Mouse (Mus musculus) CH12F3 (cell line): ENCODE measurements around the gene Mre11a.

ENCODE experiments used
- in situ Hi-C: fragments of 300-500 bp; cut with MboI; formaldehyde crosslinking; loops from 2 replicates; pipeline ENCODE4 v1.14.3; 2020; ENCODE audit warnings: low sequenced_read_pairs

The Mre11a gene

GRCm38 (mm10) chr9:14784039-14785002 lies at the start of gene Mre11a, which contains the start of gene Ankrd49:
Gene Mre11a, plus strand, starts transcription at chr9:14784654.
Gene Ankrd49, minus strand, starts transcription at chr9:14784856.
- in situ Hi-C loops = no loop called here

- in situ Hi-C loops = no loop called here
These were observed 44.8 kb upstream of the Mre11a start for GRCm38 (mm10) chr9:14739498-14740150.

- in situ Hi-C loops = no loop called here
These were observed 44.1 kb upstream of the Mre11a start, which contains the start of gene Piwil4 for GRCm38 (mm10) chr9:14740151-14740924. Gene Piwil4, minus strand, starts transcription at chr9:14740733.

- in situ Hi-C loops = no loop called here
These were observed 33.5 kb upstream of the Mre11a start for GRCm38 (mm10) chr9:14750901-14751502.

GRCm38 (mm10) chr9:14751503-14752000 lies 32.9 kb upstream of the Mre11a start:
- in situ Hi-C loops = no loop called here

- in situ Hi-C loops = no loop called here
These were observed 32.4 kb upstream of the Mre11a start, which contains the start of gene Fut4 for GRCm38 (mm10) chr9:14752001-14752522. Gene Fut4, minus strand, starts transcription at chr9:14752393.

GRCm38 (mm10) chr9:14753947-14754346 lies 30.5 kb upstream of the Mre11a start:
- in situ Hi-C loops = no loop called here

- in situ Hi-C loops = no loop called here
These were observed 30.0 kb upstream of the Mre11a start for GRCm38 (mm10) chr9:14754469-14754868.

- in situ Hi-C loops = no loop called here
These were observed 25.9 kb upstream of the Mre11a start for GRCm38 (mm10) chr9:14758590-14758989.

- in situ Hi-C loops = no loop called here
These were observed 25.2 kb upstream of the Mre11a start for GRCm38 (mm10) chr9:14759261-14759660.

GRCm38 (mm10) chr9:14764765-14765164 lies 19.7 kb upstream of the Mre11a start:
- in situ Hi-C loops = no loop called here

- in situ Hi-C loops = no loop called here
These were observed 14.6 kb upstream of the Mre11a start for GRCm38 (mm10) chr9:14769811-14770210.

GRCm38 (mm10) chr9:14770803-14771471 lies 13.5 kb upstream of the Mre11a start, which contains the start of gene 1700012B09Rik:
Gene 1700012B09Rik, minus strand, starts transcription at chr9:14771030.
- in situ Hi-C loops = no loop called here

- in situ Hi-C loops = no loop called here
These were observed 12.4 kb upstream of the Mre11a start for GRCm38 (mm10) chr9:14772074-14772473.

GRCm38 (mm10) chr9:14773813-14774212 lies 10.6 kb upstream of the Mre11a start:
- in situ Hi-C loops = no loop called here

GRCm38 (mm10) chr9:14778341-14778740 lies 6.1 kb upstream of the Mre11a start:
- in situ Hi-C loops = no loop called here

- in situ Hi-C loops = no loop called here
These were observed 2.9 kb downstream of the Mre11a start for GRCm38 (mm10) chr9:14787356-14787755.

- in situ Hi-C loops = no loop called here
These were observed 21.3 kb downstream of the Mre11a start for GRCm38 (mm10) chr9:14805714-14806113.

- in situ Hi-C loops = no loop called here
These were observed 22.3 kb downstream of the Mre11a start for GRCm38 (mm10) chr9:14806786-14807185.
